Mouse (Mus musculus): ENCODE results near the gene Clip1. TPM values are rescaled to one million over a fixed set of nuclear protein-coding genes. Genes with fewer than 3 reads are reported as not detected.

The Clip1 gene
- 36.4 and 38.3 TPM in 2 replicates for polyA plus RNA-seq (2021; fragmentation: Nextera tagmentation)
- long read RNA-seq, experiment 1, partial matches to known transcripts, result 124 of 140 reads
- long read RNA-seq, experiment 1, other reads (novel, unspliced or antisense), result 14 of 140 reads
- long read RNA-seq, experiment 2, full-length matches to known transcripts, result 17 of 335 reads
- long read RNA-seq, experiment 2, partial matches to known transcripts, result 260 of 335 reads
- long read RNA-seq, experiment 2, other reads (novel, unspliced or antisense), result 58 of 335 reads

GRCm38 (mm10) chr5:123684221-123685144, at the start of gene Clip1:
Gene Clip1, minus strand, starts transcription at chr5:123684618.

GRCm38 (mm10) chr5:123720328-123721311, 36.2 kb upstream of the Clip1 start, which contains the start of gene Zcchc8:
Gene Zcchc8, minus strand, starts transcription at chr5:123721100.

GRCm38 (mm10) chr5:123572357-123573186, 111.8 kb downstream of the Clip1 start, which contains the start of gene Vps33a:
Gene Vps33a, minus strand, starts transcription at chr5:123573038.

Other genes starting within 250 kb of the Clip1 start
- gene Lrrc43, start 195.3 kb downstream of the Clip1 start, polyA plus RNA-seq (2021; fragmentation: Nextera tagmentation), result 0.53 and 0.72 TPM in 2 replicates
- gene Il31, start 195.1 kb downstream of the Clip1 start, polyA plus RNA-seq (2021; fragmentation: Nextera tagmentation), result not detected in 2 replicates
- 1.4 and 1.7 TPM in 2 replicates for gene B3gnt4, start 174.2 kb downstream of the Clip1 start, polyA plus RNA-seq (2021; fragmentation: Nextera tagmentation)
- 58.2 and 58.3 TPM in 2 replicates for gene Diablo, start 160.4 kb downstream of the Clip1 start, polyA plus RNA-seq (2021; fragmentation: Nextera tagmentation)
- gene Gm49027, start 159.1 kb downstream of the Clip1 start, polyA plus RNA-seq (2021; fragmentation: Nextera tagmentation), result 0.34 TPM in 1 of 2 replicates, not detected in the other
- gene Vps33a, start 111.6 kb downstream of the Clip1 start, polyA plus RNA-seq (2021; fragmentation: Nextera tagmentation), result 30.1 and 33.1 TPM in 2 replicates
- 16.1 and 16.5 TPM in 2 replicates for gene Zcchc8, start 36.5 kb upstream of the Clip1 start, polyA plus RNA-seq (2021; fragmentation: Nextera tagmentation)
- 46.1 and 57.6 TPM in 2 replicates for gene Rsrc2, start 64.8 kb upstream of the Clip1 start, polyA plus RNA-seq (2021; fragmentation: Nextera tagmentation)
- gene Kntc1, start 65.1 kb upstream of the Clip1 start, polyA plus RNA-seq (2021; fragmentation: Nextera tagmentation), result 1.7 TPM in 2 replicates
- gene Hcar2, start 180.9 kb upstream of the Clip1 start, polyA plus RNA-seq (2021; fragmentation: Nextera tagmentation), result 0.16 TPM in 1 of 2 replicates, not detected in the other
- 0.19 and 0.45 TPM in 2 replicates for gene Hcar1, start 195.4 kb upstream of the Clip1 start, polyA plus RNA-seq (2021; fragmentation: Nextera tagmentation)
- 116 and 120 TPM in 2 replicates for gene Denr, start 222.6 kb upstream of the Clip1 start, polyA plus RNA-seq (2021; fragmentation: Nextera tagmentation)
- not detected in 2 replicates for gene Gm43518, start 242.8 kb upstream of the Clip1 start, polyA plus RNA-seq (2021; fragmentation: Nextera tagmentation)
- gene Ccdc62, start 246.1 kb upstream of the Clip1 start, polyA plus RNA-seq (2021; fragmentation: Nextera tagmentation), result 2.7 and 3.8 TPM in 2 replicates